Comparison of ENCODE assay signal across 14 mouse cellular contexts in the genomic region with DNA sequence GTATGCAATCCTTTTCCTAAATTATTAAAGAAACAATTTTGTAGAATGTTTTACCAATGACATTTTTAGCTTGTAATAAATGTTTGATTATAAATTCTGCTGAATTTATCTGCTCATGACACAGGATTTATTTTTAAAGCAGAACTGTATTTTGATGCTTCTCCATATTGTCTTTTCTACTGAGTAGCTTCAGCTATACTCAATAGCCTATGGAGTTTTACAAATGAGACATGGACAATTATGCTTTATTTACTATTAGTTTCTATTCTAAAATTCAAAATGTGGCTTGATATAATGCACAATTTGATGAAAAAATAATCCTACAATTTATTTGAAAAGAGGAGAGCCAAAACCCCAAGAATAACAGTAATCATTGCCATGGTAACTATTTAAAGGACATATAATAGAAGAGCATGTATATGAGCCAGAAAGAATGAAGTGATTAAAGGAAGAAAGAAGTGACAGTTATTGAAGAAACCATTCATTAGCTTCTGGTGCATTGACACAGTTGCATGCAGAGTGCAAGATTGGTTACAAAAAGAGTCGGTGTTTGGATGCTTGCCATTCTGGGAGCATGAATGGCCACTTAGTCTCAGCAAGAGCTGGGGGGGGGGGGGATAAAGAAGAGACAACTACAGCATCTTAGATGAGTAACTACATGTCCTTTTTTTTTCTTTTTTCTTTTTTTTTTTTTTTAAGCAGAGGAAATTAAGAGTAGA.
A peak's percentile ranks its signal among the peaks of the same experiment; 100 is the strongest.
DNase-seq lines count a peak whose midpoint lies in the region; ATAC-seq lines count a peak whose summit lies in the region.
"Had no signal": no experiment of that assay in that cellular context is flagged by ENCODE, and none has a peak within 500 bp of the region (broad histone marks: within the 10 kb centered on the region; RNA-seq: fewer than 3 reads in every experiment).

No protein-coding gene starts in this region.

- no peak overlapping the region for H3K4me2 ChIP-seq in embryonic facial prominence, embryonic 14.5 days (ENCODE audit: low read depth, low read length)
- H3K4me2 ChIP-seq in hindbrain, embryonic 14.5 days (replicated peaks): no peak overlapping the region
- H3K4me2 ChIP-seq in neural tube, embryonic 13.5 days: no peak overlapping the region
- H3K4me2 ChIP-seq: limb, embryonic 12.5 days; liver, embryonic 15.5 days had no signal

- H3K4me3 ChIP-seq in embryonic facial prominence, embryonic 14.5 days (ENCODE audit: low read depth, low read length): no peak overlapping the region
- H3K4me3 ChIP-seq in embryonic facial prominence, embryonic 10.5 days: no peak overlapping the region
- H3K4me3 ChIP-seq in hindbrain, embryonic 14.5 days (replicated peaks; ENCODE audit: low read length): no peak overlapping the region
- H3K4me3 ChIP-seq in neural tube, embryonic 13.5 days: no peak overlapping the region
- H3K4me3 ChIP-seq: limb, embryonic 12.5 days; liver, embryonic 15.5 days had no signal

- no peaks in the 10 kb centered on the region for H3K27me3 ChIP-seq in embryonic facial prominence, embryonic 14.5 days (replicated peaks; ENCODE audit: control insufficient read depth, insufficient read depth, low read length)
- H3K27me3 ChIP-seq in embryonic facial prominence, embryonic 10.5 days (replicated peaks; ENCODE audit: low read depth, poor library complexity, severe bottlenecking): no peaks in the 10 kb centered on the region
- H3K27me3 ChIP-seq in hindbrain, embryonic 14.5 days (ENCODE audit: control insufficient read depth, insufficient read depth, low read length): no peaks in the 10 kb centered on the region
- H3K27me3 ChIP-seq in neural tube, embryonic 13.5 days: no peaks in the 10 kb centered on the region
- H3K27me3 ChIP-seq: limb, embryonic 12.5 days; liver, embryonic 15.5 days had no signal

- no peaks in the 10 kb centered on the region for H3K4me1 ChIP-seq in embryonic facial prominence, embryonic 14.5 days (ENCODE audit: control insufficient read depth, insufficient read depth, low read length)
- H3K4me1 ChIP-seq in embryonic facial prominence, embryonic 10.5 days: no peaks in the 10 kb centered on the region
- no peaks in the 10 kb centered on the region for H3K4me1 ChIP-seq in hindbrain, embryonic 14.5 days (replicated peaks; ENCODE audit: control insufficient read depth, insufficient read depth, low read length)
- H3K4me1 ChIP-seq in neural tube, embryonic 13.5 days (replicated peaks): no peaks in the 10 kb centered on the region
- H3K4me1 ChIP-seq: limb, embryonic 12.5 days; liver, embryonic 15.5 days had no signal

- no peaks in the 10 kb centered on the region for H3K9me3 ChIP-seq in embryonic facial prominence, embryonic 14.5 days (ENCODE audit: control insufficient read depth, low read length)
- no peaks in the 10 kb centered on the region for H3K9me3 ChIP-seq in embryonic facial prominence, embryonic 10.5 days
- no peaks in the 10 kb centered on the region for H3K9me3 ChIP-seq in hindbrain, embryonic 14.5 days (ENCODE audit: control insufficient read depth, low read length)
- H3K9me3 ChIP-seq in neural tube, embryonic 13.5 days: no peaks in the 10 kb centered on the region
- H3K9me3 ChIP-seq: limb, embryonic 12.5 days; liver, embryonic 15.5 days had no signal

- peak; percentile 10 for DNase-seq in embryonic facial prominence, embryonic 14.5 days (ENCODE audit: low spot score)
- DNase-seq in embryonic facial prominence, embryonic 10.5 days (ENCODE audit: low spot score): no peak
- peak; percentile 28 for DNase-seq in retina, postnatal 1 day
- DNase-seq in retina, embryonic 14.5 days (ENCODE audit: low spot score): no peak
- peak; percentile 45 for DNase-seq in hindbrain, embryonic 14.5 days (ENCODE audit: low spot score)
- DNase-seq in gastrocnemius, postnatal 25 days: no peak
- no peak for DNase-seq in heart, adult 18-20 months
- DNase-seq: cerebellum, adult 9-11 months; lung, postnatal 36 days had no signal

- no peak for ATAC-seq in embryonic facial prominence, embryonic 14.5 days (ENCODE audit: low read depth)
- peak; percentile 60; the same call in 1 of the 2 replicates for ATAC-seq in hindbrain, embryonic 14.5 days (ENCODE audit: low FRiP score)
- peak; percentile 63; the same call in 1 of the 2 replicates for ATAC-seq in neural tube, embryonic 13.5 days (ENCODE audit: low read depth)
- ATAC-seq: inflammation-experienced regulatory T-cells, adult 6 months had no signal

- no peaks in the 10 kb centered on the region for H3K36me3 ChIP-seq in embryonic facial prominence, embryonic 14.5 days (ENCODE audit: control insufficient read depth, insufficient read depth, low read length)
- H3K36me3 ChIP-seq in embryonic facial prominence, embryonic 10.5 days (replicated peaks): no peaks in the 10 kb centered on the region
- no peaks in the 10 kb centered on the region for H3K36me3 ChIP-seq in hindbrain, embryonic 14.5 days (replicated peaks; ENCODE audit: control insufficient read depth, insufficient read depth)
- no peaks in the 10 kb centered on the region for H3K36me3 ChIP-seq in neural tube, embryonic 13.5 days
- H3K36me3 ChIP-seq: limb, embryonic 12.5 days; liver, embryonic 15.5 days had no signal

- H3K9ac ChIP-seq in embryonic facial prominence, embryonic 14.5 days (ENCODE audit: low read depth, low read length): no peak overlapping the region
- H3K9ac ChIP-seq in hindbrain, embryonic 14.5 days: no peak overlapping the region
- no peak overlapping the region for H3K9ac ChIP-seq in neural tube, embryonic 13.5 days
- H3K9ac ChIP-seq: limb, embryonic 12.5 days; liver, embryonic 15.5 days had no signal

- WGBS in embryonic facial prominence, embryonic 14.5 days: 71% methylated on average over 1 of the region's 1 CpGs
- WGBS in embryonic facial prominence, embryonic 10.5 days: 55% methylated on average over 1 of the region's 1 CpGs
- 4% methylated on average over 1 of the region's 1 CpGs for WGBS in hindbrain, embryonic 14.5 days
- 20% methylated on average over 1 of the region's 1 CpGs for WGBS in neural tube, embryonic 13.5 days

- H3K27ac ChIP-seq in embryonic facial prominence, embryonic 14.5 days (replicated peaks; ENCODE audit: low read depth, low read length): no peak overlapping the region
- no peak overlapping the region for H3K27ac ChIP-seq in embryonic facial prominence, embryonic 10.5 days (replicated peaks)
- H3K27ac ChIP-seq in hindbrain, embryonic 14.5 days: no peak overlapping the region
- no peak overlapping the region for H3K27ac ChIP-seq in neural tube, embryonic 13.5 days (replicated peaks)
- H3K27ac ChIP-seq: kidney, postnatal 0 days; limb, embryonic 12.5 days; liver, embryonic 15.5 days had no signal

Comparison
In these comparisons a context has a peak if more than half of its experiments do, and no peak if none do; other contexts are left out.
1. DNase-seq: peak in embryonic facial prominence, embryonic 14.5 days (single experiment), retina, postnatal 1 day (single experiment) and hindbrain, embryonic 14.5 days (single experiment); none in embryonic facial prominence, embryonic 10.5 days (single experiment), retina, embryonic 14.5 days (single experiment), gastrocnemius, postnatal 25 days (single experiment) and heart, adult 18-20 months (0 of 2).